Mouse (Mus musculus) C2C12 (cell line): ENCODE results near the gene Olfr429.
"Not testable (repeated sequence)": the region's sequence is repeated elsewhere in the genome, so short reads cannot be mapped to it uniquely, and the experiment has no call there.

Source experiments
- CTCF ChIP-seq: IDR thresholded peaks from one replicate; pipeline ENCODE4 v1.5.1; 2011; ENCODE audit not compliant: control insufficient read depth, insufficient read depth, insufficient read length
- MYOD1 ChIP-seq: IDR thresholded peaks from one replicate; pipeline ENCODE4 v1.6.1; 2011; ENCODE audit warnings: low read depth; ENCODE audit not compliant: control insufficient read depth, insufficient read length
- MYOG ChIP-seq: IDR thresholded peaks from one replicate; pipeline ENCODE4 v1.6.1; 2011; ENCODE audit not compliant: control insufficient read depth, insufficient read length; ENCODE audit errors: extremely low read depth

DNA sequence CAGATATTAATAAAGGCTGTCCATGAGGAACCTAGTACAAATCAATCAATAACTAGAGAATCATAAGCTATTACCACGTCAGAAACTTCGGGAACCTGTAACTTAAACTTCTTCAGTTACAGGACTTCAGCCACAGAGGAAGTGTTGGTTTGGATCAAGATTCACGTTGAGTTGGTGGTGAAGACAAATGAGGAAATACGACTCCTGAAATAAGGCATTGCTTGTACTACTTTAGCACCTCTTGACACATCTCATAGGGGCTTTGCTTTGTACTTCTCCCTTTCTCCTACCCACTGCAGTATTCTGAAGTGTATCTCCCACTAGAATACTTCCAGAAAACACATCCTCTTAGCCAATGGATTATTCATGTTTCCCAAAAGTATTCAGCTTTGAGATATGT, 34.8 kb upstream of the Olfr429 start:
- TF ChIP-seq MYOG, CTCF, MYOD1: not testable (repeated sequence)
